Mouse (Mus musculus) left cerebral cortex, postnatal 4 days (tissue): ENCODE data around the gene Rgs17. TPM values are rescaled to one million over a fixed set of nuclear protein-coding genes. Genes with fewer than 3 reads are reported as not detected.
"Not testable (repeated sequence)": the region's sequence is repeated elsewhere in the genome, so short reads cannot be mapped to it uniquely, and the experiment has no call there.

Experiments used
- DNase-seq: peaks from one replicate; pipeline ENCODE4 v3.0.0-alpha.2; 2022
- intact Hi-C: fragments of 180-260 bp; cut with DNase I; formaldehyde crosslinking; loops from one replicate; pipeline ENCODE4 v1.15.1; 2025
- total RNA-seq, 2 experiments: library from RNA; stranded (reverse); gene quantifications; 2 replicates each; pipeline ENCODE4 v1.2.3; 2021

The Rgs17 gene
- total RNA-seq, result 10 to 100 TPM; 47.0 to 53.1 TPM

- peak; percentile 81 for DNase-seq
- intact Hi-C loops, result no loop called here
Measured at GRCm38 (mm10) chr10:5922294-5922828, at the start of gene Rgs17. Rgs17 (minus strand) TSS chr10:5922400.

DNA sequence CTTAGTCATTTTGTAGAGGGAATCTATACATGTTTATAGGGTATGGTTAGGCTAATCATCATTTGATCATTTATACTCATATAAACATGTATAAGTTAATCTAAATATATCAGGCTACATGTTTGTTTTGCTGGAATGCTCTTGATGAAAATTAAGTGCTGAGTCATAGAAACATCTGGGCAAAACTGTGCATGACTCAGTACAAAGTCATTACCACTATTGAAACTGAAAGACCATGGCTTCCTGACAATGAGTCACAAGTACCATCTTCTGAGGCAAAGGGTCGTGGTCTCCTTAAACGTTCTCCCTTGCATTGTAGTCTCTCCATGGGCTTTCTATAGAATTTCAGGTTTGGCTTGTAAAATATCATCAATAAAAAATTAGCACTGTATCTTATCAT is 45.5 kb upstream of the Rgs17 start:
- intact Hi-C loops, result no loop called here
- DNase-seq, result no peak

- DNase-seq, intact Hi-C loops: not testable (repeated sequence)
Measured at GRCm38 (mm10) chr10:5953787-5954186, 31.6 kb upstream of the Rgs17 start.

DNA sequence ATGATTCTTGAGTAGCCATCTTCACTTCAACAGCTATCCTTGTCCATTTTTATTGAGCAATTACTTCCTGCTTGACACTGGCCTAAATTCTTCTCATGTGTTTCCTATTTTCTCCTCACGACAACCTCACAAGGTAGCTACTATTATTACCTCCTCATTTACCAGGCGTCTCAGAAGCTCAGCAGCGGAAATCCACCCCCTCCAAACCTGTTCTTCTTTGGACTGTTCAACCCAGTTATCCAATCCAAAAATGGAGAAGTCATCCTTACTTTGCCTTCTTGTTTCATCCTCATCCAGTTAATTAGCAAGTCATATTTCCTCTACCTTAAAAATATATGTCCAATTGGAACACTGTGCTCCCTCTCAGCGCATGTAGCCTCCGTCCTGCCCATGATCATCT is 2.1 kb upstream of the Rgs17 start:
- intact Hi-C loops, result no loop called here
- no peak for DNase-seq

DNA sequence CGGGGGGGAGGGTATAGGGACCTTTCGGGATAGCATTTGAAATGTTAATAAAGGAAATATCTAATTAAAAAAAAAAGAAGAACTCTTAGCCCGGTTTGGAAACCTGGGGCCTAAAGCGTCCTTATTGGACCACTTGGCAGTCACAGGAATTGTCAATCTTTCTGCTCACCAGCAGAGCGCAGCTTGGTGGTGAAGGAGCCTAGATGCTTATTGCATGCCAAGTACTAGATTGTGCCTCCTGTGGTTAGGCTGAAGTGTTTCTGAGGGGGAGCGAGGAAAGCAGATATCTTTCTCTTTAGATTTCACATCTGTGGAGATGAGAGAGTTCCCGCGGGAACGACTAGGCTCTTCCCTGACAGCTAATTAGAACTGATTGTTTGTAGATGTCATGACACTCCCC is 896 bp upstream of the Rgs17 start:
- peak; percentile 15 for DNase-seq
- intact Hi-C loops, result no loop called here

- peak; percentile 31 for DNase-seq
- intact Hi-C loops, result no loop called here
Measured at GRCm38 (mm10) chr10:5921771-5922170, 429 bp downstream of the Rgs17 start.

- intact Hi-C loops, result no loop called here
- DNase-seq, result peak; percentile 14
Measured at GRCm38 (mm10) chr10:5921031-5921551, 1.1 kb downstream of the Rgs17 start.

- DNase-seq, result peak; percentile 31
- intact Hi-C loops, result no loop called here
Measured at GRCm38 (mm10) chr10:5904399-5904798, 17.8 kb downstream of the Rgs17 start.

GRCm38 (mm10) chr10:5901777-5902176 is 20.4 kb downstream of the Rgs17 start:
- intact Hi-C loops, result no loop called here
- no peak for DNase-seq

GRCm38 (mm10) chr10:5900731-5901130 is 21.5 kb downstream of the Rgs17 start:
- intact Hi-C loops, result no loop called here
- DNase-seq, result peak; percentile 58

- intact Hi-C loops, result no loop called here
- no peak for DNase-seq
Measured at GRCm38 (mm10) chr10:5877106-5877505, 45.1 kb downstream of the Rgs17 start.

DNA sequence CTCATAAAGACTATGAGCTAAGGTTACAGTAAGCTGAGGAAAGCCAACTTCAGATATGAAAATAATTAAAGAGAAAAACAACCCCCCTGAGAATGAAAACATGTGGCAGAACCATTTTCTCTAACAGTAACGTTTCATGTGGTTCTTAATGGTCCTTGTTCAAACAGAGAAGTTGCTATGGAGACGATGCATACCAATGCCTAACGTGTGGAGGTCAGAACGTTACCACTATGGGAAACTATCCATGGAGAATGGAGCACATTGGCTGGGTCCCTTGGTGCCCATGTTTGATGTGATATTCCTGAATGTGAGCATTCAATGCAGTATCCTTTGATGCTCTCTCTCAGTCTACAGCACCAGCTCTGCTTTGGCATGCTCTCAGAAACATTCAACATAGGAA is 51.1 kb downstream of the Rgs17 start:
- intact Hi-C loops, result no loop called here
- no peak for DNase-seq

DNA sequence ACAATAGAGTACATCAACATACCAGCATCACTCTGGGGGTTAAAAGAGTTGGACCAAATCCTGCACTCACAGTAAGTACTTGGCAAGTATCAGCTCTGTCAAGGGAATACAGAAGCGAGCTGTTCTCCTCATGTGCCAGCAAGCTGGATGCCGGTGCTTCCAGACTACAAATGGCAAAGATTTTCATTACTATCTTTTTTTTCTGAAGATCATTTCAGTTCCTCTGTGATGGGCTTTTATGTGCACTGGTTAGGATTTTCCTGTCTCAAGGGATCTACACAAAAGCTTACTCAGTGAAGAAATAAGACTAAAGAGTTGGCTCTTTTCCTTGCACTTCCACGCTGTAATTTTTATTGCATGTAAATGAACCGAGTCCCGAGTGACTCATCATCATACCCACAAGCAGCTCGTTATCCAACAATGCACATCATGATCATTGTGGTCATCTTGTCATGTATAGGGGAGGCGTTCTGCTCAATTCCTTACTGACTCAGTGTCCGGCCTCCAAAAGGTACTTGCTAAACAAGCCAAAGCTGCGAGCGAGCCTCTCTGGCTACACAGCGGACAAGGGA is 54.1 kb downstream of the Rgs17 start:
- intact Hi-C loops, result no loop called here
- DNase-seq, result peak; percentile 27

GRCm38 (mm10) chr10:5865996-5866395 is 56.2 kb downstream of the Rgs17 start:
- DNase-seq, result peak; percentile 20
- intact Hi-C loops, result no loop called here

GRCm38 (mm10) chr10:5862669-5863068 is 59.5 kb downstream of the Rgs17 start:
- intact Hi-C loops, result no loop called here
- DNase-seq, result no peak

GRCm38 (mm10) chr10:5860849-5861248 is 61.4 kb downstream of the Rgs17 start:
- intact Hi-C loops, result no loop called here
- DNase-seq, result no peak

GRCm38 (mm10) chr10:5859729-5860128 is 62.5 kb downstream of the Rgs17 start:
- intact Hi-C loops, result loop anchor here (10.0 kb wide), 1 partner anchor 935 kb away; no protein-coding TSS in a partner anchor
- peak; percentile 14 for DNase-seq

GRCm38 (mm10) chr10:5857996-5858549 is 64.1 kb downstream of the Rgs17 start:
- intact Hi-C loops, result loop anchor here (10.0 kb wide), 1 partner anchor 937 kb away; no protein-coding TSS in a partner anchor
- no peak for DNase-seq

GRCm38 (mm10) chr10:5853290-5853868 is 68.8 kb downstream of the Rgs17 start:
- DNase-seq, result no peak
- intact Hi-C loops, result loop anchor here (10.0 kb wide), 1 partner anchor 941 kb away; no protein-coding TSS in a partner anchor

DNA sequence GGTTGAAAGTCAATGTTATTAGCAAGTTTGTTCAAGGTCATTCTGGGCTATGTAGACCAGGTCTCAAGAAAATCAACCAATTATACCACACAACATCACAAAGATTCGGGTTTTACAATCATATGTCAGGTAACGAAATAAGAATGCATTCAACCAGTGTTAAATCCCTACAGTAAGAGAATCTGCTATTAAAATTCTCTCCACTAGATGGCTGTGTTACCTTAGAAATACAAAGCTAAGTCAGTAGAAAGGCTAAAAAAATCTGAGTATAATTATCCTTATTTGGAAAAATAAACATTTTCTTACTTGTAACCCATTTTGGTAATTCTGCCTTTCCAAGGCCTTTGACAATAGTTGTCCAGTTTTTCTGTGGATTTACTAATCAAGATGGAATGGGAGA is 75.3 kb downstream of the Rgs17 start:
- intact Hi-C loops, result loop anchor here (10.0 kb wide), 1 partner anchor 188 kb away; no protein-coding TSS in a partner anchor
- DNase-seq, result no peak

- intact Hi-C loops, result loop anchor here (10.0 kb wide), 1 partner anchor 193 kb away; no protein-coding TSS in a partner anchor
- peak; percentile 39 for DNase-seq
Measured at GRCm38 (mm10) chr10:5841369-5841768, 80.8 kb downstream of the Rgs17 start.
